Mouse (Mus musculus) heart, postnatal 4 days (tissue): ENCODE measurements at regions not wholly inside any gene's neighbourhood (a gene's known extent, or its start where the extent isn't known, plus 50 kb on each side); places are given as distances from the start of the nearest gene placed in this dataset.
"Not testable (repeated sequence)": the region's sequence is repeated elsewhere in the genome, so short reads cannot be mapped to it uniquely, and the experiment has no call there.

Experiments used
- DNase-seq: peaks from one replicate; pipeline ENCODE4 v3.0.0; 2021

DNA sequence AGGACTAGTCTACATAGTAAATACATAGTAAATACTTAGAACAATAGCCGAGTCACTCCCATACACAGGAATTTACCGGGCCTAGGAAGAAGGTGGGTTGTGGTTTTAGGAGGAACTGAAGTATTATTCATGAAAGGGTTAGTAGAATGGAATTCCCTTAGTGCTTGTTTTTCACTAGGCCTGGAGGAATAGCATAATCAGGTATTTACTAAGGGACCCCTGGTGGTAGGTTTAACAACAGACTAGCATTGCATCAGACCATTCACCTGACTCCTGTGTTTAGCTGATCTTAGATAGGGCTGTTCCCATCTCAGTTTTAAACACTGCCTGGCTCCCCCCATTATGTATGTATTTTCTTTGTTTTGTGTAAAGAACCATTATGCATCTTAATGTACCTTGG, 339.0 kb downstream of the Dync2h1 start:
- not testable (repeated sequence) for DNase-seq

DNA sequence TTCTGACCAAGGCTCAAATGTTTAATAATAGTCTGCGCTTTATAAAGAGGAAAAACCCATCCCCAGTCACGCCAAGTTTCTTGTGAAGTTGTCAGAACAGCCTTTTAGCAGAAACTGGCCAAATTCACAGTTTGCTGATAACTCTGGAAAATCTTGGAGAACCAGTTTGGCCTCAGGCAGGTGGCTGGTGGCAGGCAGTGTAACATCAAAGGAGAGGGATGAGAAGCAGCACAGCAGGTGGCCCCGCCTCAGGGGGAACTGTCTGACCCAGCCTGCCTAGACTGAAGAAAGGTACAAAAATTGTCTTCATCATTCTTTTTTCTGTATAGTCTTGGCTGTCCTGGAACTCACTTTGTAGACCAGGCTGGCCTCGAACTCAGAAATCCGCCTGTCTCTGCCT, 349.3 kb downstream of the Dync2h1 start:
- DNase-seq = not testable (repeated sequence)

DNA sequence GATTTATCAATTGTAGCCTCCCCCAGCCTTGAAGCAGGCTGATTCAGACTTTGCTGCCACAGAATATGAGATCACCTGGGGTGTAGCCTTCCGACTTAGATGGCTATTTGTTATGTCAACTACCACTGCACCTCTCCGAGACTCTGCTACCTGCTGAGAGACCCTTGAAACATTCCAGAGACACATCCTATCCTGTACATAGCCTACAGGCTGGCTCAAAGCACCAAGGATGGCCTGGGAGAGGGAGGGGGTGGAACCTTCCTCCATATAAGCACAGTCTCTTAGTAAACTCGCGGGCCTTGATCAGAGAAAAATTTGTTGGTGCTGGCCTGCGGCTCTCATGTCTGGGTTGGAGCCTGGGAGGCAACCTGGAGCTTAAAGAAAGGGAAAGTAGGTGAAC, 349.8 kb downstream of the Dync2h1 start:
- DNase-seq = no peak

DNA sequence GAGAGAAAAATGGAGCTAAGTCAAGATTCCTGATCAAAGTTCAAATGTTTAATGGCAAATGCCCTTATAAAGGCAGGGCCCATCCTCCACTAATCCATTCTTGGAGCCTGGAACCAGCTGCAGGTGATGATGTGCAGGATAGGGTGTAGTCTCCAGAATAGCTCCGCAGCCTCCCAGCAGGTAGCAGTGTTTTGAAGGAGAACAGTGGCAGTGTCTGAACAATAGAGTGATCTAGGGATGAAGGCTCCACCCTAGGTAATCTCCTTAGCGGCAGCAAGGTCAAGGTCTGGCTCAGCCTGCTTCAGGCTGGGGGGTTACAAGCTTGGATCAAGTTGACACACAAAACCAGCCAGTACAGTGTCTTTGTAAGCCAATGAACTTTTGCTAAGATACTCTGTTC, 351.4 kb downstream of the Dync2h1 start:
- DNase-seq = no peak

DNA sequence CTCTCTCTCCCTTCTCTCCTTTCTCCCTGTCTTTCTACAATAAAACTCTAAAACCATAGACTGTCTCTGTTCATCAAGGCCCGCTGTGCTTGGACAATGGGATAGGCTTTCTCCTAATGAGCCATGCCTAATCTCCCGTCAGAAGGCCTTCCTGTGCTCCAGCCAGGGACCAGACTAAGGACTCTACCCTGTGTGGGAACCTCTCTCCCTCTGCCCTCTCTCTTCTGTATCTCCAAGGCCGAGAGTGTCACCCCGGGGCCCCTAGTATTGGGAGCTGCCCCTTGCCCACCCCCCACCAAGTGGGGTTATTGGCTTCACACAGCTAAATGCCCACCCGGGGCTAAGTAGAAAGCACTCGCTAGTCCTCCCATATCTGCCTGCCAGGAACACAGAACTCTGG, 352.6 kb downstream of the Dync2h1 start:
- DNase-seq = not testable (repeated sequence)

DNA sequence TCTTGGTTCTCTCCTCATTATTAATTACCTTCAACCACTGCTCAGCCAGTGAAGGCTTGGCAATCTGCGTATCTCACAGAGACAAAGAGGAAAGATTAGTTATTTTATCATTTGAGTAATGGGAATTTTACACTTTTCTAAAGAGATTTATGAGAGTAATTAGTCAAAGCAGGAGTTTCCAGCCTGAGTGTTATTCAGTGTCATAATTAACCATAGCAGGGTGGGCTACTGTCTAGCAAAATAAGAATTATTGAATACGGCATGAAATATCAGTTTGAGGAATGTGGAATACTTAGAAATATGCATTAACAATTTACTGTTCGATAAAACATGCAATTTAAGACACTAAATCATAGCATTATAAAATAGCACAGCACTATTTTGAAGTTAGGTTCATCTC, 357.7 kb downstream of the Dync2h1 start:
- DNase-seq = no peak

DNA sequence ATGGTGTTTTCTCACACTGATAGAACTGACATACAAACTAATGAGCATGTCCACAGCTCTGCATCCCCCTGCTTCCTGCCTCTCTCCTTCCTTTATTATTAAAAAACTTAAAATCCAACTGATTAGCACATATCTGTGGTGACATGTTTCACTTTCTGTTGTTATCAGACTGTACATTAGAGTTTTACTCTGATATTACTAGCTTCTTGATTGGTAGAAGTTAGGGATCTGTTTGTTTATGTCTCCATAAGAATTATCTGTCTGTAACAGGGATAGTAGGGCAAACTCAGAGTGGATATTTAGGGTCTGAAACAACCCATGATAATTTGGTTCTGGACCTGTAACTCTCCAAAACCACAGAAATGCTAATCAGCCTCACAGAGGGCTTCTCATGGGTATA, 358.6 kb downstream of the Dync2h1 start:
- DNase-seq = no peak

DNA sequence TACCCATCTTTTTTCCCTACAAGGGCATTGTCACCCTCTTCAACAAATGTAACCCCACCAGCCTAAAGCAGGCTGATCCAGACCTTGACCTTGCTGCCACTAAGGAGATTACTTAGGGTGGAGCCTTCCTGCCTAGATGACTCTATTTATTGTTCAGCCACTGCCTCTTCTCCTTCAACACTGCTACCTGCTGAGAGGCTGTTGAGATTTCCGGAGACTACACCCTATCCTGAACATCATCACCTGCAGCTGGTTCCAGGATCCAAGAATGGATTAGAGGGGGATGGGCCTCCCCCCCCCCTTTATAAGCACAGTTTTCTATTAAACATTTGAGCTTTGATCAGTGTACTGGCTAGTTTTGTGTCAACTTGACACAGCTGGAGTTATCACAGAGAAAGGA, 360.3 kb downstream of the Dync2h1 start:
- not testable (repeated sequence) for DNase-seq

DNA sequence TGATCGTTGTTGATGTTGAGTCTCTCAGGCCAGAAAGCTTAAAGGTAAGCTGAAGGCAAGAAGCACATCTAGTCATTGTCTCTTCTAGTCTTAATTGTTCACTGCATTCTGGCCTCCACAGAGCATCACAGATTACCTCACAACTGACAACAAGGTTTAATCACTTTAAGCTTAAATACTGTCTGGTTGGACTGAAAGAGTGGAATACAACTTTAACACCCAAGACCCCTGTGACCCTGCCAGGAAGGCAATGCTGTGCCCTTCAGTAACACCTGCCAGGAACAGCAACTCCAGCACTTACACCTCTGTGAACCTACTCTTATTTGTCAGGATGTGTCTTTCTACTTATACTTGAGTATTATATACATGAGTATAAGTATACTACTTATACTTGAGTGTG, 360.7 kb downstream of the Dync2h1 start:
- DNase-seq = no peak

DNA sequence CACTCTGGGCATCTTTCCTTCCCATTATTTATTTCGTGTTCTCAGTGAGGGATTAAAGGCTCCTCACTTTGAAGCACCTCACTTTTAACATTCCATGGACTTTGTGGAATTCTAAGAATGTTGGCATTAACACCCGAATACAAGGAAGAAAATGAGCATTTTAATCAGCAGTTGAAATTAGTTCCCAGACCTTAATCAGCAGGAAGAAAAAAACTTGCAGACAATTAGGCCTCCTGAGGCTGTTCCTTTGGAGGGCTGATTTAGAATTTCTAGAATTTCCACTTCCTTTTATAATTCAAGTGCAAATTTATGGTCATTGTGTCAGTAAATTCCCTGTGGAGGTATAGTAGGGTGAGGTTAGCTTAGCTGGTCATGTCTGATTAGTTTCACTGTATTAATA, 407.6 kb downstream of the Dync2h1 start:
- DNase-seq = no peak

DNA sequence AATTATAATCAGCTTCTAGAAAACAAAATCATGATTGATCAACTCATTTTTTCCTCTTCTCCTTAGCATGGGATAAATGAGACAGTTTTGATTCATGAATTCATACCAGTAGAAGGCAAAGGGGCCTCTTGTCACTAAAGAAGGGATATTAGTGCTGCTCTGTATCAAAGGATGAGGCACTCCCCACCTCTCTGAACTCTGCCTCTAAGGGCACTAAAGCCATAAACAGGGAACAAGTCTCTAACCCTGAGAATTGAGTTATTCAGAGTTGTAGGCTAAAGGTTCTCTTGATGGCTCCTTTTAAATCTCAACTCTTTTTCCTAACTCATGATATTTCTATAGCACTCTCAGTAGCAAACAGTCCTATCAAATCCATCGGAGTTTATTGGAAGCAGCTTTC, 442.8 kb downstream of the Dync2h1 start:
- DNase-seq = no peak

DNA sequence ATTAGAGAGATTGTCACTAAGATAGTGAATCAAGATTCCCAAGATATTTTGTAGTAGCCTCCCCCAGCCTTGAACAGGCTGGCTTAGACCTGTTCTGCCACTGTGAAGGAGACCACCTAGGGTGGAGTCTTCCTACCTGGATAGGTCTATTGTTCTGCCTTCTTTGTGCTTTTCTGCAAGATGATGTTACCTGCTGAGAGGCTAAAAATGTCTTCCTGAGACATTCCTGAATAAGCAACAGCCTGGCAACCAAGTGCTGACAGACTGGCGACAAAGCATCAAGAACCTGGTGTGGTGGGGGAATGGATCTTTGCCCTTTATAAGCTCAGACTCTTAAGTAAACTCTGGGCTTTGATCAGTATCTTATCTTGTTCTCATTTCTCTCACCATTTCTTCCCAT, 447.8 kb downstream of the Dync2h1 start:
- DNase-seq = no peak

DNA sequence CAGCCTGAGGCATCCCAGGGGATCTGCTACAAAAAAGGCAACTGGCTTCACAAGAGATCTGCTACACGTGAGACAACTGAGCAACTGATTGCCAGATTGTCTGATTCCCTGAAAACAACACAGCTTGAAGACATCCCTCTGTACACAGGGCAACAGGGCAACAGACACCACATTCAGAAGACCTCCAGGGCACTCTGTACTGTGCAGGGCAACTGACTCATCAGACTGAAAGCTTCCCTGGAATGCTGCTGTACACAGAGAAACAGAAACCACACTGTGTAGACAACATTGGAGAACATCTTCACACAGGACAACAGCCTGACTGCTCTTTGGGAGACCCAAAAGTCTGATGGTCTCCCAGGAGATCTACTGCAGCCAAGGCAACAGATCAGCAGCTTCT, 456.8 kb upstream of the Ddi1 start:
- no peak for DNase-seq

DNA sequence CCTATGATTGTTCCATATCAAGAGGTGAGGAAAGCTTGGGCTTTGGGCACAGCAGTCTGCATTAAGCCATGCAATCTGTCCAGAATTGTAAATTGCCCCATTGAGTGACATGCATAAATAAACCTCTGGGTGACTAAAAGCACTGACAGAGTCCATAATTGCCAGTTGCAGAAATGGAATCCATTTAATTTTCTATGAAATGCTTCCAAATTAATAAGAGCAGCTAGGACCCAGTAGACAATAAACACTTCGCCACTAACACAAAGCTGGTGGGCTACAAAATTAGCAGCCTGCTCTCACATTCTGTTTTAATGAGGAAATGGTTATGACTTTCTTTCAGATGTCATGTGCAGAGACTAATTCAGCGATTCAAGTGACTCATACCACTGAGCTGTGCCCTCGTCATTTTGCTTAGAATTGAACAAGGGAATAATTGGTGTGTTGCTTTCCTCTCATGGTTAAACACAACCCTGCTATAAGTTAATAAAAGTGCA, 407.6 kb upstream of the Ddi1 start:
- no peak for DNase-seq

DNA sequence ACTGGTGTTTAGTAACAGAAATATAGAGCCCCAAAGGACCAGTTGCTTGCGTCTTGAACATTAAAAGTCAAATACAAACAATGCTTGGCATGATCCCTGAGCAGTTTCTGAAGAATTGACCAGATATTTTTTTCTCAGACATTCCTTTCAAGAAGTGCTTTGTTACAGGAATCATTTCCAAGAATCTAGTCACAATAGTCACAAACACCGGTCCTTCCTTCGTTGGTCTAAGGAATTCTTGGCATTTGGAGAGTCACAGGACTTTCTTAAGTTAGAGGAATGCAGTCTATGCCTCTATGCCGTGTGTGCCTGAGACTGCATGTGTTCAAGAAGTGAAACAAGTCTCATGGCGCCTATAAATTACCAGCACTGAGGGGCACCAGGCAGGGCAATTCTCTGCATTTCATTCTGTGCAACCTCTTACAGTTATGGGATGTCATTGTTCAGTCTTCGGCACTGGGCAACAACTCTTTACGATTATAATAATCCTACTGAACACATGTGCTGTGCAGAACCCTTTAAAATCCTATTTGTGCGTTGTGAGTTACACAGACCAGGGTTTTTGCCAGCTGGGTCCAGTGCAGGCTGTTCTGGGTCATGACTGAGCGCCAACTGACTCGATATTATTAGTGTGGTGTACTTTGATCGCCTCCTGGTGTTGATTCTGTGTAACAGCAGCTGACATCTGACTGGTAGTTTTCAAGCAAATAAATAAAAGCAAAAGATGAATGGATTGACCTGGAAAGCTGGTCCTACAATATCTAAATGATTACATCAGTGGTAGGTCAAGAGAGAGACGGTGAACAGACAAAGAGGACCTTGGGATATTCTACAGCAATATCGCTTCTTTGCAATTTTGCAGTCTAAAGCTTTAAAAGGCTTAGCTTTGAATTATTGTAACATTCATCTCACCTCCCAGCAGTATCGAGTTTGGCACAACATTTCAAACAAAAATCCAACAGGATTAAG, 398.6 kb upstream of the Ddi1 start:
- DNase-seq = peak; percentile 86

DNA sequence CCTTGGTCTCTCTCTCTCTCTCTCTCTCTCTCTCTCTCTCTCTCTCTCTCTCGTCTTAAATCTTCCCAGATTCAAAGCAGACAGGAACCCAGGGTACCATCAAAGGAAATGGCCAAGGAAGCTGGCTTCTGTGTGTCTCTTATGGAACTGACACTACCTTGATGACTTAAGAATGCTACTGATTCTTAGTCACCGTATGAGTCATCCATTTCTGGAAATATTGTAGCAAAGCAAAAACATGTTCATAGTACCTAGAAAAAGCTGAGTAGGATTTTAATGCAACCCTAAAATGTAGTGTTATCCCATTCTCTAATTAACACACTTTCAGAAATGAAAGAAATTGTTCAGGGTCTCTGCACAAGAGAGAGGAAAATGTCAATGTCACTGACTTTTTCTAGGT, 396.0 kb upstream of the Ddi1 start:
- no peak for DNase-seq

DNA sequence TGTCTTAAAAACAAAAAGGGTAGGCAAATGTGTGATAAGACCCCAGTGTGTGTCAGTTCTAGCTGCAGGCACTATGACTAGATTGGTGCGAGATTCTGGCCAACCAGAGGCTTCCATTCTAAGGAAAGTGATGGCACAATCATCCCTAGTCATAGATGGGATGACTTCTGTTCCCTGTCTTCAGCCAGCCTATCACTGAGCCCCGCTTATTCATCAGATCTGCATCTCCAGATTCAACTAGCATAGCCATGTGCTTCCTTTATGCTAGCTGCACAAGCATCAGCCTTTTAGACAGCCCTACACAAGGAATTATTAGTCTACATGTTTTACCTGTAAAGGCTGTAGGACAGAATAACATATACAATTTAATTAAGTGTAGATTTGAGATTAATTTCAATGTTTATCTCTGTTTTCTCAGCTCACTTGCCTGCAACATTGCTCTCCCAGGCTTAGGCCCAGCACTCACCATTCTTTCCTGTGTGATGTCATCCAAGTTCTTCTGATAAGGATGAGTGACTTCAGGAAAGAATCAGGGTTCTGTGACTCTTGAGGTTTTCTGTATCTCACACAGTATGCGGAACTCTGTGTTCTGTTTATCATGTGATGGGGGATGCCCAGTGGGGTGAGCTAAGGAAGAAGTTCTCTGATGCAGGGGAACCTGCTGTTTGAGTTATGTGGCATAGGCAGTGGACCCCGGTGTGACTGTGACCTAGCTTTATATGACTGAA, 382.8 kb upstream of the Ddi1 start:
- DNase-seq = no peak

DNA sequence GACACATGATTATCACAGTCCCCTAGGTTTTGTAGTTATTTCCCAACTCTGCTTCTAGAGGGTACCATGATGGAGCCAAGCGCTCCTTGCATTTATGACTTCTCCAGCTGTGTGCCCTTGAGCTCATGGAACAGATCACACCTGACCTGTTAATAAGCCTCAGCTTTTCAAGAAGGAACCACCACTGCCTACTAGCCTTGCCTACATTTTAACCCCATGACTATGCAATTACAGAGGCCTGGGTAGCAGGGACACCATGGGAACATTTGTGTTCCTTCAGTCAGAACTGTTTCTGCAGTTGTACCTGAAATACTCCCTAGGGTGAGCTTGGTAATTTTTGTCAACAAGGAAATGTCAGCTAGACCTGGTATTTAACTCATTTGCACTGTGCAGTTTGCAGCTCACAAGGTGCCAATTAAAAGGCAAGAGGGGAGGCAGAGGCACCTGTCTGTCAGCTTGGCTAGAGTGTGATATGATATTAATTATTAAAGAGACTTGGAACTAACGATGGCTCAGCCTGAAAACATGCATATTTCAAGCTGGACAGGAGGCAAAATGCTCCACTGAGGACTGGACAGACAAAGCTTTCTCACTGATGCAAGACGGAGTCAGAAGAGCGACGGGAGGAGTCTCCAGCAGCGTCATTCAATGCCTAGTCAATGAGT, 382.1 kb upstream of the Ddi1 start:
- DNase-seq = no peak

DNA sequence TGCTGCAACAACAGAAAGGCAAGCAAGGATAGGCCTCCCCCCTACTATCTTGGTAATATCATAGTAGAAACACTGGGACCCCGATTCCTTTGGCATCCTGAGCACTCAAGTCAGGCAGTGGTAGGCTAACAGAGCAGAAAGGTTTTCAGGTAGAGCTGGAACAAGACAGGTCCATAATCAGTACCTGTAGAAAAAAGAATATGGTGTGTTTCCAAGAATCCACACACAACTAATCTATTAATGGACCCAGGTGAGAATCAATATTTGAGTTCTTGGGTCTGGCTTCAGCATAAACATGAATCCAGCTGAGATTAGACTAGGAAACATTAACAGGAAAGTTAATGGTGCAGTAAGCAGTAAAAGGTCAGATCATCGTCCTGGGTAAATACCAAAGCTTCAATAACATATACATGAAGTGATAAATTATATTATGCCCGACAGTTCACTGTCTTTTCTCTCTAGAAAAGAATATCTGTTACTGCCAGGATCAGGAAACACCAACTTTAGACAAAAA, 376.2 kb upstream of the Ddi1 start:
- no peak for DNase-seq

DNA sequence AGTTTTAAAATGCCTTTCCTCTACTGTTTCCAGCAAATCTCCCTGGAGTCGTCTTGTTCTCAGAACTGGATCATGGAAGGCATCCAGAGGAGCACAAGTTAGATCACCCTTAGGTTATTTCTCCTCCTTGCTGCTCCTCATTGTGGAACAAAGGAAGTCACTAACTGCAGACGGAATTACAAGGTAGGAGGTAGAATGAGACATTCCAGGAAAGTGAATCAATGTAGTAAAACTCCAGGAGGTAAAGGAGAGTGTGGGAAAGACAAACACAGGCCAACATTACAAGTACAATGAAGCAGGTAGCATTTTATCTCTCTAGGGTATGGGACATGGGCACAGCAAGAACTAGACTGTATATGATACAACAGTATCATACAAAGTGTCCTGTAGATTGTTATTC, 375.7 kb upstream of the Ddi1 start:
- no peak for DNase-seq

DNA sequence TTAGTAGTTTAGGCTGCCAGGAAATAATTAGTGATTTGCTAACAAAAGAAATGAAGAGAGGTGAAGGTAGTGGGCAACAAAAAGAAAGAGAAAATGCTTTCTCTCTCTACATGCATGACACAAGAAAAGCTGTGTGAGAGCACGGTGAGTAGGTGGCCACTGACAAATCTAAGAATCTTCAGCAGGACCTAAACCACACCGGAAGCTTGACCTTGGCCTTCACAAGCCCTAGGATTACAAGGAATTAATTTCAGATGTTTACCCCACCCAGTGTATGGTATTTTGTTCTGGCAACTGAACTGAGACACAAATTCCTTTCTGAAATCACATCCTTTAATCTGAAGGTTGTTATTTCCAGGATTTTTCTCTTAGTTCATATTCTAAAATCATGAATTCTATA, 347.5 kb upstream of the Ddi1 start:
- DNase-seq = no peak

DNA sequence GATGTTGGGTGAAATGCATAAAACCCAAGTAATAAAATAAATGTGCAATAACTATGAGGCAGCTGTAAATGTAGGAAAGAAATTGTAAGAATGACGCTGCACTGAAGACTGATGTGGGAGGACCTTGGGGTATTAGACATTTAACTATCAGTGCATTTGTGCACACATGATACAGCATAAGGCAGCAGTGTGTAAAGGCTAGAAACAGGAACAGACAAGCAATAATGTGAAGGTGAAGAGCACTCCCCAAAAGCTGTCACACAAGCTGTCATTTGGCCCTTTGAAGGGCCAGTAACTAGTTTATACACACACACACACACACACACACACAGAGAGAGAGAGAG, 339.6 kb upstream of the Ddi1 start:
- no peak for DNase-seq
